Mouse (Mus musculus) CH12.LX (cell line): ENCODE data around the gene Gm12216.
A peak's percentile ranks its signal among the peaks of the same experiment; 100 is the strongest.

Experiments
- CTCF ChIP-seq, 2 experiments: IDR thresholded peaks in 1 of 2; conservative IDR thresholded peaks in 1 of 2; 2 replicates each; pipeline ENCODE4 v1.5.1; 2011 to 2012; ENCODE audit warnings: low read depth in 2 of 2, low read length in 2 of 2, improper control_type of control experiment in 1 of 2, inconsistent platforms in 1 of 2, mild to moderate bottlenecking in 1 of 2, moderate library complexity in 1 of 2
- HCFC1 ChIP-seq: IDR thresholded peaks from 2 replicates; pipeline ENCODE4 v1.6.1; 2012; ENCODE audit warnings: low read depth, mild to moderate bottlenecking, inconsistent platforms, low read length, improper control_type of control experiment
- RAD21 ChIP-seq: IDR thresholded peaks from 2 replicates; pipeline ENCODE4 v1.6.1; 2011; ENCODE audit warnings: low read depth, mild to moderate bottlenecking, low read length, improper control_type of control experiment, moderate library complexity

- TF ChIP-seq HCFC1 (no peak), CTCF (conservative IDR thresholded peaks at IDR 0.05 in 1 of 2, IDR thresholded peaks at IDR 0.05 in 1 of 2; ENCODE audit: low read depth in 2 of 2, low read length in 2 of 2) (peak in 1 of 2 experiments; percentile 56; a peak in 2 of 4 replicates), RAD21 (peak; percentile 50)
These were observed 113.8 kb downstream of the Gm12216 start for GRCm38 (mm10) chr11:53745260-53745659.
